Mouse (Mus musculus): Measurements from ENCODE around the gene Tnf. TPM values are rescaled to one million over a fixed set of nuclear protein-coding genes. Genes with fewer than 3 reads are reported as not detected.

Gene Tnf
- polyA plus RNA-seq, 1 experiment from 2014 or later, result 0.26 TPM

DNA sequence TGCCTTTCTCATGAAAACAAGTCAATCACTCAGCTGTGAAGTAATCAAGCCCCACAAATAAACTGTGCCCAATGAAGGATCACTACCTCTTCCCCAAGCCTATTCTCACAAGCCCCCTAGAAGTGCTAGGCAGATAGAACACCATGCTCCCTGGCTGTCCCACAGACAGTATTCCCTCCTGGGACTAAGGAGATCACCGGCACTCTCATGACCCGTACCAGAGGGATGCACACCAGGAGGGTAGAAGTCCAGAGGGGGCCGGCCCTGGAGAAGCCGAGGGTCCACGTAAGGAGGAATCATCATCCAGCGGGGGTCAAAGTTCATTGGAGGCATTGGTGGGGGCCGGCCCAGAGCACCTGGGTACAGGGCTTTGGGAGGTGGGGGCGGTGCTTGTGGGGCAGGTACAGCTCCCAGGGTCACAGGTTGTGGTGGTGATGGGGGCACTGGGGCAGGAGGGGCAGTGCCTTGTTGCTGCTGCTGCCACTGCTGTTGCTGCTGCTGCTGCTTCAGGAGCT lies 44.1 kb downstream of the Tnf start:
- DNase-seq (ENCODE audit: low spot score, missing footprints) (no peak), ATAC-seq (ENCODE audit: low FRiP score) (no peak)
- H3K4me2 ChIP-seq, result no peak overlapping the region
- peaks cover 7% of the 10 kb centered on the region for H3K4me1 ChIP-seq (ENCODE audit: control insufficient read depth, insufficient read depth, low read length)
- H3K9me3 ChIP-seq (ENCODE audit: control insufficient read depth, low read length), result no peaks in the 10 kb centered on the region
- H3K36me3 ChIP-seq (ENCODE audit: control insufficient read depth, insufficient read depth, low read length), result peaks cover 85% of the 10 kb centered on the region
- H3K4me3 ChIP-seq (ENCODE audit: low read depth, low read length), result no peak overlapping the region
- no peak overlapping the region for H3K27ac ChIP-seq (ENCODE audit: low read depth, low read length)
- WGBS, result 97% methylated on average over 8 of the region's 8 CpGs
- no peaks in the 10 kb centered on the region for H3K27me3 ChIP-seq (ENCODE audit: control insufficient read depth, insufficient read depth, low read length)
- no peak overlapping the region for H3K9ac ChIP-seq (ENCODE audit: low read length)

DNA sequence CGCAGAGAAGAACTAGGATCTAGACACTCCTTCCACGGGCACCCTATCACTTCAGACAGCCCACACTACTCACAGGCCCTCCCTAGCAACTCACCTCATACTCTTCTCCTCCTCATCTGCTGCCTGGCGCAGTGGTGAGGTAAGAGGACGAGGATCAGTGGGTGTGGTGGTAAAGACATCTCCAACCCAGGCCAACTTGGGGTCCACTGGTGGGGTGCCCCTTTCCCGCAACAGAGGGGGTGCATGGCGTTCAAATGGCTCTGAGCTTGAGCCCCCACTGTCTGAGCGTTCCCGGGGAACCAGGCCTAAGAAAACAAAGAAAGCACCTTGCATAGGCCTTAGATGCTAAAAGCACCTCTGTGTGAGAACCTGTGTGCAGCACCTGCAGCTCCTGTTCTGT lies 44.6 kb downstream of the Tnf start:
- 94% methylated on average over 8 of the region's 8 CpGs for WGBS
- Histone ChIP-seq H3K27ac (ENCODE audit: low read depth, low read length) (no peak overlapping the region), H3K36me3 (ENCODE audit: control insufficient read depth, insufficient read depth, low read length) (peaks cover 89% of the 10 kb centered on the region), H3K27me3 (ENCODE audit: control insufficient read depth, insufficient read depth, low read length) (no peaks in the 10 kb centered on the region), H3K4me1 (ENCODE audit: control insufficient read depth, insufficient read depth, low read length) (peaks cover 4% of the 10 kb centered on the region; the same call in 1 of the 2 replicates), H3K9ac (ENCODE audit: low read length) (no peak overlapping the region), H3K4me2 (no peak overlapping the region), H3K4me3 (ENCODE audit: low read depth, low read length) (no peak overlapping the region), H3K9me3 (ENCODE audit: control insufficient read depth, low read length) (no peaks in the 10 kb centered on the region)
- DNase-seq (ENCODE audit: low spot score, missing footprints) (no peak), ATAC-seq (ENCODE audit: low FRiP score) (no peak)

GRCm38 (mm10) chr17:35156461-35157200 lies 45.2 kb downstream of the Tnf start:
- Histone ChIP-seq H3K4me1 (ENCODE audit: control insufficient read depth, insufficient read depth, low read length) (peaks cover 2% of the 10 kb centered on the region; the same call in 1 of the 2 replicates), H3K27me3 (ENCODE audit: control insufficient read depth, insufficient read depth, low read length) (no peaks in the 10 kb centered on the region), H3K27ac (ENCODE audit: low read depth, low read length) (no peak overlapping the region), H3K9me3 (ENCODE audit: control insufficient read depth, low read length) (no peaks in the 10 kb centered on the region), H3K9ac (ENCODE audit: low read length) (no peak overlapping the region), H3K4me3 (ENCODE audit: low read depth, low read length) (no peak overlapping the region), H3K4me2 (no peak overlapping the region), H3K36me3 (ENCODE audit: control insufficient read depth, insufficient read depth, low read length) (peaks cover 88% of the 10 kb centered on the region)
- DNase-seq (ENCODE audit: low spot score, missing footprints) (no peak), ATAC-seq (ENCODE audit: low FRiP score) (no peak)
- WGBS, result 93% methylated on average over 33 of the region's 33 CpGs

GRCm38 (mm10) chr17:35155451-35155850 lies 46.4 kb downstream of the Tnf start:
- WGBS, result 96% methylated on average over 12 of the region's 12 CpGs

DNA sequence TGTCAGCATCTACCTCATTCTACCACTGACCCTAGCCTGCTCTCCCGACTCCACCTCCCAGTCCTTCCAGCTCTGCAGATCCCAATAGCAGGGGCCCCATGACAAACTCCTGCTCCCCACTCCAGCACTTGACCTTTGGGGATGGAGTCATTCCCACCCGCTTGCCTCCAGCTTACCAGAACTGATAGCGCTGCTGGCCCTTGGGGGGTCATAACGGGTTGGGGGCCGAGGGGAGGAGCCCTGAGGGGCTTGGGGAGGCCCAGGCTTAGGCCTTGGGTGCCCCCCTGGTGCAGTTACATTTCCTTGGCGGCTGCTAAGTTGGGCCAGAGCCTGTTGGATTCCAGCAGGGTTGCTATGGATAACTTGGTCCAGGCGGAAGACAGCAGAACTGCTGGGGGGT lies 47.2 kb downstream of the Tnf start:
- Histone ChIP-seq H3K9me3 (ENCODE audit: control insufficient read depth, low read length) (no peaks in the 10 kb centered on the region), H3K4me2 (no peak overlapping the region), H3K4me1 (ENCODE audit: control insufficient read depth, insufficient read depth, low read length) (no peaks in the 10 kb centered on the region), H3K9ac (ENCODE audit: low read length) (no peak overlapping the region), H3K4me3 (ENCODE audit: low read depth, low read length) (no peak overlapping the region), H3K36me3 (ENCODE audit: control insufficient read depth, insufficient read depth, low read length) (peaks cover 83% of the 10 kb centered on the region), H3K27me3 (ENCODE audit: control insufficient read depth, insufficient read depth, low read length) (no peaks in the 10 kb centered on the region), H3K27ac (ENCODE audit: low read depth, low read length) (no peak overlapping the region)
- ATAC-seq (ENCODE audit: low FRiP score) (no peak), DNase-seq (ENCODE audit: low spot score, missing footprints) (no peak)
- 75% methylated on average over 7 of the region's 7 CpGs for WGBS

More at GRCm38 (mm10) chr17:35155451-35155850, 46.4 kb downstream of the Tnf start:
- H3K9ac ChIP-seq (ENCODE audit: low read length), result no peak overlapping the region
- ATAC-seq (ENCODE audit: low FRiP score), result no peak
- no peaks in the 10 kb centered on the region for H3K9me3 ChIP-seq (ENCODE audit: control insufficient read depth, low read length)
- H3K4me3 ChIP-seq (ENCODE audit: low read depth, low read length), result no peak overlapping the region
- H3K36me3 ChIP-seq (ENCODE audit: control insufficient read depth, insufficient read depth, low read length), result peaks cover 83% of the 10 kb centered on the region
- H3K27me3 ChIP-seq (ENCODE audit: control insufficient read depth, insufficient read depth, low read length), result no peaks in the 10 kb centered on the region
- DNase-seq (ENCODE audit: low spot score, missing footprints), result no peak
- H3K4me2 ChIP-seq, result no peak overlapping the region
- H3K27ac ChIP-seq (ENCODE audit: low read depth, low read length), result no peak overlapping the region
- H3K4me1 ChIP-seq (ENCODE audit: control insufficient read depth, insufficient read depth, low read length), result no peaks in the 10 kb centered on the region

DNA sequence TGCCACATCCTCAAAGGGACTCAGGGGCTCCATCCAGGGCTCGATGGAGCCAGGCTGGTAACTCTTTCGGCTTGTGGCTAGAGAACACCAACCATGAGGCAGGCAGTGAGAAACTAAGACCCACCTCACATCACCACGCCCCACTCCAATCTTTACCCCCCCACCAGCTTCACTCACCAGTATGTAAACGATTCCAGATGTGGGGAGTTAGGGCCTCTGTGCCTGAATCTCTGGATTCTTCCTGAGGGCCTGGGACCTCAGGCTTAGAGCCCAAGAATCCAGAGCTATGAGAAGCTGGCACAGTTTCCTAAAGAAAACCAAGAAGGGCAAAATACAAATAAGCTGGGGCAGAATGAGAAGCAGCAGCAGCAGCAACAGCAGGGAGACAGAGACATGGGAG lies 47.9 kb downstream of the Tnf start:
- no peaks in the 10 kb centered on the region for H3K9me3 ChIP-seq (ENCODE audit: control insufficient read depth, low read length)
- 92% methylated on average over 4 of the region's 4 CpGs for WGBS
- ATAC-seq (ENCODE audit: low FRiP score) (no peak), DNase-seq (ENCODE audit: low spot score, missing footprints) (no peak)
- H3K4me3 ChIP-seq (ENCODE audit: low read depth, low read length), result no peak overlapping the region
- H3K27ac ChIP-seq (ENCODE audit: low read depth, low read length), result no peak overlapping the region
- H3K4me2 ChIP-seq, result no peak overlapping the region
- peaks cover 84% of the 10 kb centered on the region for H3K36me3 ChIP-seq (ENCODE audit: control insufficient read depth, insufficient read depth, low read length)
- H3K4me1 ChIP-seq (ENCODE audit: control insufficient read depth, insufficient read depth, low read length), result no peaks in the 10 kb centered on the region
- no peak overlapping the region for H3K9ac ChIP-seq (ENCODE audit: low read length)
- no peaks in the 10 kb centered on the region for H3K27me3 ChIP-seq (ENCODE audit: control insufficient read depth, insufficient read depth, low read length)

DNA sequence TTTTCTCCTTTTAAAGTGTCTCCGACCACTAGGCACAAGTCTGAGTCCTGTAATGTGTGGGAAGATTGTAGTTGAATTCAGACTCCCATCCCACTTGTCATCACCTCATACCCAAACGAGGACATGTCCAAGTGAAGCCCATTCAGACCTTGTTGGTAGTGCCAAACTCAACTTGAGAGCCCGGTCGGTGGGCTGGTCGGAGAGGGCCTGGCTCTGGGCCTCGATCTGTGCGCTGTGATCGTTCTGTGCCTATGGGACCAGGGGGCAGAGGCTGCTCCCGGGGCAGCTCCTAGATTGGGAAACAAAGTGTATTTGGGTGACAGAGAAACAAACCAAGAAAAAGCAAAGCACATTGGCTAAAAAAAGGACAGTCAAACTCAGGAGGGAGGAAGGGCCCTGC lies 48.7 kb downstream of the Tnf start:
- Histone ChIP-seq H3K4me1 (ENCODE audit: control insufficient read depth, insufficient read depth, low read length) (no peaks in the 10 kb centered on the region), H3K27ac (ENCODE audit: low read depth, low read length) (no peak overlapping the region), H3K4me2 (no peak overlapping the region), H3K4me3 (ENCODE audit: low read depth, low read length) (no peak overlapping the region), H3K27me3 (ENCODE audit: control insufficient read depth, insufficient read depth, low read length) (no peaks in the 10 kb centered on the region), H3K36me3 (ENCODE audit: control insufficient read depth, insufficient read depth, low read length) (peaks cover 76% of the 10 kb centered on the region), H3K9me3 (ENCODE audit: control insufficient read depth, low read length) (no peaks in the 10 kb centered on the region), H3K9ac (ENCODE audit: low read length) (no peak overlapping the region)
- DNase-seq (ENCODE audit: low spot score, missing footprints), result no peak
- ATAC-seq (ENCODE audit: low FRiP score), result no peak
- 94% methylated on average over 9 of the region's 9 CpGs for WGBS

- Histone ChIP-seq H3K4me2 (no peak overlapping the region), H3K9ac (ENCODE audit: low read length) (no peak overlapping the region), H3K4me1 (ENCODE audit: control insufficient read depth, insufficient read depth, low read length) (no peaks in the 10 kb centered on the region), H3K9me3 (ENCODE audit: control insufficient read depth, low read length) (no peaks in the 10 kb centered on the region), H3K27ac (ENCODE audit: low read depth, low read length) (no peak overlapping the region), H3K4me3 (ENCODE audit: low read depth, low read length) (no peak overlapping the region), H3K27me3 (ENCODE audit: control insufficient read depth, insufficient read depth, low read length) (no peaks in the 10 kb centered on the region), H3K36me3 (ENCODE audit: control insufficient read depth, insufficient read depth, low read length) (peaks cover 67% of the 10 kb centered on the region)
- ATAC-seq (ENCODE audit: low FRiP score) (no peak), DNase-seq (ENCODE audit: low spot score, missing footprints) (no peak)
- WGBS, result 96% methylated on average over 4 of the region's 4 CpGs
These were observed 49.7 kb downstream of the Tnf start for GRCm38 (mm10) chr17:35152121-35152520.
